Mouse (Mus musculus): ENCODE results near the gene Ppt2.

DNA sequence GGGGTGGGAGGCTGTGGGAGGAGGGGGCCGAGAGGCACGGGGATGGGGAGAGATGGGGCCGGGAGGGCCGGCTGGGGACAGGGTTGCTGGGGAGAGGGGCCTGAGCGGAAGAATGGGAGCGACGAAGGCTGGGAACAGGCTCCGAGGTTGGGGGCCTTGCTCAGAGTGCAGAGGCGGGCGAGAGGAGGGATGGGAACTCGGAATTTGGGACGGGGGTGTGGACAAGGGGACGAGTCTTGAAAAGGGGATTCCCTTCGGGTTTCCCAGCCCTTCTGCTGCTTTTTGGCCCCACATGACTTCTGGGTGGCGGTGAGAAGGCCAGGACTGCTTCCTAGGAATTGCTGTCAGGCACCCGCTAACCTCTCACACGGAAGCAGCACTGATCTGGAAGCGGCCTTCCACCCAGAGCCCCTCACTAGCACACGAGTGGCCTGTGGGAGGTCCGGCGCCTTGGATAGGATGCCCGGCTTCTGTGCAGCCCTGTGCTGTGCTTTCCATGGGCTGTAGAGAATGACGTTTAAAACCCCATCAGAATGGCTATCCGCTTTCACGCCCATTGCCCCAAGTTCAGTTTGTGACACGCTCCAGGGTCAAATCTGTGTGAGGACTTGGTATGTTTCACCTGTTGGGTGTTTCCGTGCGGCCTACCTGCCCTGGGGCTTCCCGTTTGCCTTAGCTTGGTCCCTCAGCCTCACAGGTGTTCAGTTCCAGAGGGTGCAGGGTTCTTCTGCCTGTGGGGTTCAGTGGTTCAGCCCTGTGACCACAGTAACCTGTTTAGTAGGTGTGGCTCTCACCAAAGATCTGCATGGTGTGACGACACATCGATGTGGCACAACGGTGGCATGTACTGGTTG lies 21.9 kb downstream of the Ppt2 start:
- no peak for TF ChIP-seq CTCF (IDR thresholded peaks at IDR 0.05; ENCODE audit: extremely low read depth, insufficient read length, insufficient replicate concordance, low read depth, low read length)
- TF ChIP-seq POLR2A (IDR thresholded peaks at IDR 0.05; ENCODE audit: low read depth, low read length) = no peak; the same call in 1 of the 2 replicates
